Mouse (Mus musculus) liver, adult 2 months (tissue): ENCODE results near the gene Fbxl17.

Experiments
- CTCF ChIP-seq: fragments of 200-500 bp; IDR thresholded peaks from 2 replicates; pipeline ENCODE4 v1.5.1; 2011; ENCODE audit warnings: low read depth, low read length, control low read depth
- POLR2A ChIP-seq: fragments of 200-500 bp; IDR thresholded peaks from 2 replicates; pipeline ENCODE4 v1.6.1; 2011; ENCODE audit warnings: low read length, control low read depth; ENCODE audit not compliant: insufficient read depth; ENCODE audit errors: extremely low read depth

DNA sequence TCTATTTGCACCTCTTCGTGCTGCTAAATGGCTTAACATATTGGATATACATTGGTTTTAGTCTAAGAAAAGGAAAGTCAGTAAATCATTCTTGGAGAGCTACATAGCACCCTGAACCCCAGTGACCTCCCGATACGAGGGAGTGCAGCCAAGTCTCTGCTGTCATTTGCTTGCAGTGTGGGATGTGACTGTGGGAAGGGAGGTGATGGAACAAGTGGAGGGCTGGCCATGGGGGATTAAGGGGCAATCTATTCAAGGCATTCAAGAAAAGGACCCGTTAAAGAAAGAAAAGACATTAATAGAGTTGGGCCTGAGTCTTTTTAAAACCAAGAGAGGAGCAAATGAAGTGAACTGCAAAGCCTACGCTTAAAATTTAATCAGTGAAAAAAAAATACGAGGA lies 388.8 kb downstream of the Fbxl17 start:
- TF ChIP-seq POLR2A (no peak), CTCF (no peak)
